Mouse (Mus musculus) heart, postnatal 0 days (tissue): ENCODE data around the gene Larp7.

Experiments
- CTCF ChIP-seq: IDR thresholded peaks from 2 replicates; pipeline ENCODE4 v1.5.1; 2016; ENCODE audit warnings: antibody characterized with exemption, control low read depth, low read depth
- EP300 ChIP-seq: IDR thresholded peaks from 2 replicates; pipeline ENCODE4 v1.6.1; 2016; ENCODE audit warnings: antibody characterized with exemption, low read depth

DNA sequence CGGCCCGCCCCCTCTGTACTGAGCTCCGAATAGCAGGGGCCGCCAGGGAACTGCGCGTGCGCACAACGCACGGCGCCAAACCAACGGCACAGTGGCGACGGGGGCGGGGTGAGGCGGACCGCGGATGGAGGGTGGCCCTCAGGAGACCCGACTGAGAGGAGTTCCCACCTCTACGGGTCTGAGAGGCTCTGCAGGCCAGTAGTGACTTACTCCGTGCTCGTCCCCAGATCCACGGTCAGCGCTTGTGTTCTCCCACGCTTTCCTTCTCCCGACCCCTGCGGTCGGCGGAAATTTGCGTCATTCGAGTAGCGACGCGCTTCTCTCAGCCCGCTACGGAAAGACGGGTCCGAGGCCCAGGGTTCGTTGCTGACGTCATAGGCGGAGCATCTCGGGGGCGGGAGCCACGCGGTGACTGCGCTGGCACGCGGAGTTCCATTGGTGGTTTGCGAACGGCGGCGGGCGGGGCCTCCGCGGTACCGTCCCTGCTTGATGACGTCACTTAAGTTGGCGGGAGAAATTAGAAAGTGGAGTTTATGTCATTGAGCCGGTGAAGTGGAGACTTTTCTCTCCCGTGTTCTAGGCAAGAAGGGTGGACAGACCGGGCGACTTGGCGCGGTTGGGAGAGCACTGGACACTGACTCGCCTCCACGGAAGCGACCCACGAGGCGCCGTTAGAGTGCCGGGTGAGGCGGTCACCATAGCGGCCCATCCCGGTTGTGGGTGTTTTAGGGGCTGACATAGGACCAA, at the start of gene Larp7, which contains the start of gene Zgrf1:
- TF ChIP-seq EP300 (no peak), CTCF (no peak)
